Mouse (Mus musculus): ENCODE data around the gene Fgf12.

The Fgf12 gene

DNA sequence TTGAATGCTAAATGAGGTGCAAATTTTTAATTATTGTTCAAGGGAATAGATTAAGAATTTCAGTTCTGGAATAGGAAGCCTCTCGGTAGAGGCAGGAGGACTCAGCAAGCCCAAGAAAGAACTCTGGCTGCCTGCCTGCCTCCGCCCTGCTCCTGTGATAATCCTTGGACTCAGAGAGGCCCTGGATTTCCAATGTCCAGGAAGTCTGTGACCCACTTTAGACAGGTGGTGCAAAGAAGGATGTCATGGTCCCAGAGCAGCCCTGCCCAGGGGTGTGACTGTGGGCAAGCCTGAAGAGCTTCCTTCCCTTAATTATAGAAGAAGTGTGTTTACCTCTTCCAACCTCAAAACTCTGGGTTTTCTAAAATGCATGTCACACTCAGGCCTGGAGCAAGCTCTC, 273.8 kb downstream of the Fgf12 start:
- no peak for DNase-seq (ENCODE audit: low read depth in 1 of 2, low spot score in 2 of 2)

GRCm38 (mm10) chr16:28476651-28477050, 276.2 kb downstream of the Fgf12 start:
- no peak for DNase-seq (ENCODE audit: low read depth in 1 of 2, low spot score in 2 of 2)

- no peak for DNase-seq (ENCODE audit: low read depth in 1 of 2, low spot score in 2 of 2)
Observed at GRCm38 (mm10) chr16:28475553-28475952, 277.3 kb downstream of the Fgf12 start.

DNA sequence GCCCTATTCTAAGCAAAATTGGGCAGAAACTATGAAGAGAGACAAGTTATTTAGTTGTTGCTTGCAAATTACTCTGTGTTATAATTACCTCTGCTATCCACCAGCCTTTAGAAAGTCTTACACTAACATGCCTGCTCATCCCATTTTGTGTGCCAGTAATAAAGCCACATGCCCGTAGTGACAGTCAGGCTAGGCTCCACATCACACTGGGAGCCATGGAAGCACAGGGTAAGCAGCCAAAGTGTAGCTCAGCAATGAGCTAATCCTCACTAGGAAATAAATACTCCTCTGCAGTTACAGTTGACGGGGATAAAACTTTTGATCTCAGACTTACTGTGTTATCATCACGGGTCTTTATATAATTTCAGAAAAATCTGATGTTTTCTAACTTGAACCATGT, 298.0 kb downstream of the Fgf12 start:
- no peak for DNase-seq (ENCODE audit: low read depth in 1 of 2, low spot score in 2 of 2)

DNA sequence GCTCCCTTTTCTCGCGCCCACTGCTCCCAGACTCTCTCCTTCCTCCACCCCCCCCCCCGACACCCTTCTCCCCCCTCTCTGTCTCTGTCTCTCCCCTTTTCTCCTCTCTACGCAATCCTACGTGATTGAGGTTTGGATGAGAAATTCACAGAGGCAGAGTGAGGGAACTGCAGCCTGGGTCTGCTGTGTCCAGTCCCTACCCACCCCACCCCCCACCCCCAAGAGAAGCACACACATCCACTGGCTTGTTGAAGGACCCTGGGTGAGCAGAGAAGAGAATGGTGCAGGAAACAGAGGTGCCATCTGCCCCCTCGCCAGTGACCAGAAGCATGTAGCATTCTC, 305.8 kb downstream of the Fgf12 start:
- DNase-seq (ENCODE audit: low read depth in 1 of 2, low spot score in 2 of 2): no peak

- DNase-seq (ENCODE audit: low read depth in 1 of 2, low spot score in 2 of 2): no peak
Observed at GRCm38 (mm10) chr16:28446334-28447113, 306.3 kb downstream of the Fgf12 start.

- no peak for DNase-seq (ENCODE audit: low read depth in 1 of 2, low spot score in 2 of 2)
Observed at GRCm38 (mm10) chr16:28445800-28446333, 307.0 kb downstream of the Fgf12 start.

- DNase-seq (ENCODE audit: low read depth in 1 of 2, low spot score in 2 of 2): no peak
Observed at GRCm38 (mm10) chr16:28444993-28445799, 307.7 kb downstream of the Fgf12 start.

DNA sequence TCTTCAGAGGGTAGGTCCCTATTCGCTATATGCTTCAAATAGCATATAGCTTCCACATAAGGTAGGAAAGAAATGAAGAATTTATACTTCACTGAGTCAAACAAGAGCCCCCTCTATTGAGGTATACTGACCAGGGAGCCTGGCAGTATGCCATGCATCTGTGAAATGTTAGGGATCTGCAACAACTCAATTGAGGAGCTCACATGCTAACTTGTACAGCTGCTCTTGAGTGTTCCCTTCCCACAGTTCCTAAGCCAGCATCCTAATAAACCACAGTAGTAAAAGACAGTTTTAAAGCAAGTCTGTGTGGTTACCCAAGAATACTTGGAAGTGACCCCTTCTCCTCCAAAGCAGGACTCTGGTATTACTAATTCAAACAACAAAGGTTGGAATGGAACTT, 331.3 kb downstream of the Fgf12 start:
- no peak for DNase-seq (ENCODE audit: low read depth in 1 of 2, low spot score in 2 of 2)

- DNase-seq (ENCODE audit: low read depth in 1 of 2, low spot score in 2 of 2): no peak
Observed at GRCm38 (mm10) chr16:28419693-28420299, 333.1 kb downstream of the Fgf12 start.

DNA sequence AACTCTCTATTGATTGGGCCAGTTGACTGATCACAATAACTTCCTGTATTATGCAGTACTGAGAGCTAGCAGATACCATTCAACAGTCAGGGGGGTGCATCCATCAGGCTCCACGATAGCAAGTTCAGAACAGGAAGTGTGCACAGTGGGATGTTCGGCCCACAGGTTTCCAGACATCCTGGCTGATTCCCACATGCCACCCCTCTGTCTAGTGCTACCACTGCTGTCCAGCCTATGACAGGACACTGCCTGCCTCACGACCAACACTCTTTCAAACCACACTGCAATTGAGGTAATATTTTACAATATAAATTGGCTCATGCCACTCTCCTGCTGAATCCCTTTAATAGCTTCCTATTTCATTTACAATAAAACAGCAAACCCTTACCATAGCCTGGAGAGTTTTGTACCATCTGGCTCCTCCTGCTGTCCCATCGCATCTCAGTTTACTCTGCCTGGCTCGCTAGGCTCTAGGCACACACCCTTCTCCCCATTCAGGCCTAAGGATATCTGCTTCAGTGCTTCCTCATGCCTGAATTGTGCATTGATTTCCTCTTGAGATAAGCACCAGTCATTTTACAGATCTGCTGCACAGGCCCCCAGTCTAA, 341.6 kb downstream of the Fgf12 start:
- no peak for DNase-seq (ENCODE audit: low read depth in 1 of 2, low spot score in 2 of 2)

DNA sequence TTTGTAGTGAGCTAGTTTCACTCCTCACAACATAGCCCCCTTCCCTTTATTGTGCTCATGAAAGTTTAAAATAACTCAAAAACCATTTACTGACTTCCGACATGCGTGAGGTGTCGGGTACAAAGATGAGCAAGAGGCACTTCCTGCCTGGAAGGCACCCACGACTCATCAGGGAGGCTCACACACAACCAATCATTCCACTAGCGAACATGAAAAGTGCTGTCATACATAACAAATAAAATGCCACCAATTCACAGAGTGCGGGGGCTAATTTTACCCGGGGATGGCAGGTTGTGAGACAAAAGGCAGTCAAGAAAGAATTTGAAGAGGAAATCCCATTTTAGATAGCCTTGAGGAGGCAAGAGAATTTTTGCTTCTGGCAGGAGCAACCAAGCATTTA, 344.6 kb downstream of the Fgf12 start:
- no peak for DNase-seq (ENCODE audit: low read depth in 1 of 2, low spot score in 2 of 2)

GRCm38 (mm10) chr16:28407892-28408291, 345.0 kb downstream of the Fgf12 start:
- no peak for DNase-seq (ENCODE audit: low read depth in 1 of 2, low spot score in 2 of 2)

DNA sequence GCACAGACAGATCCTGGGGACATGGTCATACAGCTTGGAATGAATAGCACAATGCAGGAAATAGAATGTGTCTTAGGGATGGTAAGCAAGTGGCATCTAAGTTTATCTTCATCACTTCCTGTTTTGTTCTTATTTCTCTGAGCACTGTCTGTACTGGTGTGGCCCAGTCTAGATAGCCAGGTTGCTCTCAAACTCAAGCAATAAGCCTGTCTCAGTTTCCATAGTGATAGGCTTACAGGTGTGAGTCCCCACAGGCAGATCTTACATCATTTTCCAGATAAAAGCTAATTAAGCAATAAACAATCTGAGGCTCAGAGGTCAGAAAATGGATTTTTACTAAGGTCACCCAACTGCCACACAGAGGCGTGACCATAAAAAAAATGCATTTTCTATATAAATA, 348.7 kb downstream of the Fgf12 start:
- no peak for DNase-seq (ENCODE audit: low read depth in 1 of 2, low spot score in 2 of 2)

DNA sequence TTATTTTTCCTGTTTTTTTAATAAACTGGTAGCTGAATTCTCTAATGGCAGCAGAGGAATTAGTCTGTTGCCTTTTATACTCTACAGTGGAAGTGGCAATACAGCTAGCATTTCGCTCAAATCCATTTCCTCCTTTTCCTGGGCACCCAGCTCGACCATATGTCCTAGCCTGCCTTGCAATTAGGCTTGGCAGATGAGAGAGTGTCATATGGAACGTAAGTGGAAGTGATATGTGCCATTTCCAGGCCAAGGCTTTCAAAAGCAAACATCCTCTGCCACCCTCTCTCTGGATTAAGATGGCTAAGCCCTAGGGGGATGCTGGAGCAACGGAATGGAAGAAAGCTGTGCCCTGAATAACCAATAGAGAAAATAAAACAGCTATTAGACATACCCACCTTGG, 350.2 kb downstream of the Fgf12 start:
- no peak for DNase-seq (ENCODE audit: low read depth in 1 of 2, low spot score in 2 of 2)

DNA sequence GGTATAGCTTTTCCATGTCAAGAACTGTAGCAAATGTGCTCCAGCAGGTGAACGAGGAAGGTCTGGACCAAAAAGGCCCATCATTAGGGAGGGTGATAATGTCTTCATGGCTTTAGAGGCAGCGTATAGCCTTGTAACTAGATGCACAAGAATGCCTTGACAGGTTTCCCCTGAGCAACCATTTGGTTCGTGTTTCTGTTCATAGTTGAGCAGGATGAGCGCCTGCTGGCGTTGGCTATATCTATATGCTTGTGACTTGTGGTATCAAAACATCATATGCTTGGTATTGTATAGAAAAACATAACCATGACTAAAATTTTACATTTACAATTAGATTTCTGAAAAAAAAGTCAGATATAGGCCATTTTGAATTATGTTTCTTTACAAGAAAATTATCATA, 361.6 kb downstream of the Fgf12 start:
- no peak for DNase-seq (ENCODE audit: low read depth in 1 of 2, low spot score in 2 of 2)

GRCm38 (mm10) chr16:28389114-28389513, 363.8 kb downstream of the Fgf12 start:
- no peak for DNase-seq (ENCODE audit: low read depth in 1 of 2, low spot score in 2 of 2)

DNA sequence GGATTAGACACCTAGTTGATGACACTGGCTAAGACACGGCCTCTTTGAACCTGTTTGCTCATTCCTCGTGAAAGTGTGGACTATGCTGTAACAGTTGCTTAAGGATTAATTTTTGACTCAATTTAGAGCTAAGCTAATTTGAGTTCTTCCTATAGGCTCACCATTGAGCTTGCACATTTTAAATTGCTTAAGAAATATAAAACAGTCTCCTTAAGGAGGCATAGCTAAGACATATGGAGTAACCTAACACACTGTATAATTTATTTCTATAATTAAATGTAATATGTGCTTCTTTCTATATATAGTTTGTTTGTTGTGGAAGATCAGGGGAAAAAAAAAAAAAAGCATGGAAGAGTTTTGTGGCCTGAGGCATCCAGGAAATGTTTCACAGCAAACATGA, 378.1 kb downstream of the Fgf12 start:
- DNase-seq (ENCODE audit: low read depth in 1 of 2, low spot score in 2 of 2): no peak

DNA sequence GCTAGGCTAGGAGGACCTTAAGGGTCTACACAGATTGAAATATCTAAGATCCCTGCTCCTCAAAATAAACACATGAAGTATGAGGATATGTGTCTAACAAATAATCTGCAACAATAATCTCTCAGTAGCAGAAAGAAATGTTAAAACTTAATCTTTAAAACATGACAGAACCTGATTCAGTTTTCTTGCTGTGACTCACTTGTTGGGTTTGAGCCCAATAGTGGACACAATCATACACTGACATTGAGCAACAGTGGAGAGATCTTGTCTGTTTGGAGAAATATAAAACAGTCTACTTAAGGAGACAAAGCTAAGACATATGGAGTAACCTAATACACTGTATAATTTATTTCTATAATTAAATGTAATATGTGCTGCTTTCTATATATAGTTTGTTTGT, 379.6 kb downstream of the Fgf12 start:
- no peak for DNase-seq (ENCODE audit: low read depth in 1 of 2, low spot score in 2 of 2)

GRCm38 (mm10) chr16:28350624-28351023, 402.2 kb downstream of the Fgf12 start:
- no peak for DNase-seq (ENCODE audit: low read depth in 1 of 2, low spot score in 2 of 2)

DNA sequence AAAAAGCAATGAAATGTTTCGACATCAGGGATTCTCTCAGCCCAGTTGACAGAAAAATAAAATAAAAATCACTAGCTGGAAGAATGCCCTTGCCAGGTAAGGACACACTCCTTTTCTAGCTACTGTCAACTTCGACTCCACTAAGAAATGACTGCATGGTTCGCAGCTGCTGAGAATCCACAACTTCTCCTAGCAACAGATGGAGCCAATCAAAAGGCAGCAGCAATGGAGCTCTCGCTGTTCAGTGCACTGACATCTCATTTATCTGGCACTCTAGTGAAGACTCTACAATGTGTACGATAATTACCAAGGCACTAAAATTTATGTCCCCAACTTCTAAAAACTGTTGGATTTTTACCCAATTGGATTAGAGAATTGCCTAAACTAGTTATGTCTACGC, 407.5 kb downstream of the Fgf12 start:
- no peak for DNase-seq (ENCODE audit: low read depth in 1 of 2, low spot score in 2 of 2)

- DNase-seq (ENCODE audit: low read depth in 1 of 2, low spot score in 2 of 2): no peak
Observed at GRCm38 (mm10) chr16:28337930-28338329, 414.9 kb downstream of the Fgf12 start.

Data from monocyte, adult 2 months (primary cell).